Mouse (Mus musculus) midbrain, embryonic 11.5 days (tissue): ENCODE measurements around the gene Zfp641. TPM values are rescaled to one million over a fixed set of nuclear protein-coding genes. Genes with fewer than 3 reads are reported as not detected.

Experiments used
- ATAC-seq: fragments of 200-750 bp; cut with Nextera tagmentation; 2 replicates; pipeline ENCODE4 v1.8.0; 2017; ENCODE audit warnings: moderate TSS enrichment, moderate library complexity; ENCODE audit not compliant: low FRiP score
- DNase-seq: peaks from one replicate; pipeline ENCODE4 v3.0.0; 2015; ENCODE audit warnings: low spot score; ENCODE audit errors: missing footprints
- H3K27ac ChIP-seq: fragments of 300-500 bp; sonication (generic); 2 replicates; pipeline ENCODE4 v1.5.1; 2014; ENCODE audit warnings: low read depth, low read length
- H3K27me3 ChIP-seq: fragments of 300-500 bp; sonication (generic); 2 replicates; pipeline ENCODE4 v1.6.1; 2014; ENCODE audit warnings: mild to moderate bottlenecking, low read length, moderate library complexity, mixed read lengths; ENCODE audit not compliant: control insufficient read depth, insufficient read depth
- H3K36me3 ChIP-seq: fragments of 300-500 bp; sonication (generic); 2 replicates; pipeline ENCODE4 v1.6.1; 2014; ENCODE audit warnings: mild to moderate bottlenecking, low read length, moderate library complexity, mixed read lengths; ENCODE audit not compliant: control insufficient read depth, insufficient read depth
- H3K4me1 ChIP-seq: fragments of 300-500 bp; sonication (generic); 2 replicates; pipeline ENCODE4 v1.6.1; 2014; ENCODE audit warnings: low read length; ENCODE audit not compliant: control insufficient read depth, insufficient read depth
- H3K4me2 ChIP-seq: fragments of 300-500 bp; sonication (generic); 2 replicates; pipeline ENCODE4 v1.6.1; 2014; ENCODE audit warnings: mild to moderate bottlenecking, moderate library complexity
- H3K4me3 ChIP-seq: fragments of 300-500 bp; sonication (generic); 2 replicates; pipeline ENCODE4 v1.5.1; 2014; ENCODE audit warnings: low read depth, low read length
- H3K9ac ChIP-seq: fragments of 300-500 bp; sonication (generic); 2 replicates; pipeline ENCODE4 v1.6.1; 2014; ENCODE audit warnings: low read length
- H3K9me3 ChIP-seq: fragments of 300-500 bp; sonication (generic); 2 replicates; pipeline ENCODE4 v1.6.1; 2016; ENCODE audit warnings: low read length; ENCODE audit not compliant: control insufficient read depth
- WGBS: fragments of 180-500 bp; shearing (Covaris S2); extraction: QIAGEN DNeasy Blood & Tissue Kit; methylation state at CpG from one replicate; pipeline ENCODE4 v1.1.7; 2014; 5-methylcytosine and 5-hydroxymethylcytosine counted together
- polyA plus RNA-seq: library from polyadenylated mRNA; unstranded; fragments of >200 nt; fragmentation: Nextera tagmentation; extraction: Ambion mirVana; gene quantifications from 2 replicates; pipeline ENCODE4 v1.2.1, GENCODE M21; 2014

Zfp641 gene
- polyA plus RNA-seq, 1 experiment from 2014 or later = 1.9 TPM

- no peak overlapping the region for H3K4me3 ChIP-seq
- no peaks in the 10 kb centered on the region for H3K9me3 ChIP-seq
- WGBS = 92% methylated on average over 13 of the region's 13 CpGs
- H3K4me1 ChIP-seq = no peaks in the 10 kb centered on the region
- H3K4me2 ChIP-seq = no peak overlapping the region
- no peaks in the 10 kb centered on the region for H3K36me3 ChIP-seq
- H3K9ac ChIP-seq = no peak overlapping the region
- no peak overlapping the region for H3K27ac ChIP-seq
- no peaks in the 10 kb centered on the region for H3K27me3 ChIP-seq
- DNase-seq = no peak
- no peak for ATAC-seq
These were observed 39.7 kb downstream of the Zfp641 start for GRCm38 (mm10) chr15:98256271-98256670.

Other genes with a start within 250 kb of the Zfp641 start
- 36.3 TPM in 2 replicates for gene Pfkm, start 203.6 kb downstream of the Zfp641 start, polyA plus RNA-seq
- 46.2 and 47.6 TPM in 2 replicates for gene Senp1, start 202.4 kb downstream of the Zfp641 start, polyA plus RNA-seq
- gene Asb8, start 130.5 kb downstream of the Zfp641 start, polyA plus RNA-seq = 44.4 and 49.4 TPM in 2 replicates
- gene Ccdc184, start 129.0 kb downstream of the Zfp641 start, polyA plus RNA-seq = 12.7 TPM in 2 replicates
- gene Olfr288, start 100.6 kb downstream of the Zfp641 start, polyA plus RNA-seq = not detected in 2 replicates
- gene Gm44579, start 75.2 kb downstream of the Zfp641 start, polyA plus RNA-seq = not detected in 2 replicates
- gene Olfr287, start 75.1 kb downstream of the Zfp641 start, polyA plus RNA-seq = not detected in 2 replicates
- gene Olfr286, start 61.7 kb downstream of the Zfp641 start, polyA plus RNA-seq = not detected in 2 replicates
- gene H1fnt, start 38.9 kb downstream of the Zfp641 start, polyA plus RNA-seq = not detected in 2 replicates
- gene Olfr285, start 21.2 kb upstream of the Zfp641 start, polyA plus RNA-seq = not detected in 2 replicates
- gene Olfr284, start 44.8 kb upstream of the Zfp641 start, polyA plus RNA-seq = not detected in 2 replicates
- not detected in 2 replicates for gene Olfr283, start 84.8 kb upstream of the Zfp641 start, polyA plus RNA-seq
- gene Olfr282, start 135.1 kb upstream of the Zfp641 start, polyA plus RNA-seq = not detected in 2 replicates
- not detected in 2 replicates for gene Olfr281, start 156.4 kb upstream of the Zfp641 start, polyA plus RNA-seq
- gene OR5BS1P, start 173.7 kb upstream of the Zfp641 start, polyA plus RNA-seq = not detected in 2 replicates
- not detected in 2 replicates for gene Lalba, start 186.6 kb upstream of the Zfp641 start, polyA plus RNA-seq
- gene Olfr279, start 196.2 kb upstream of the Zfp641 start, polyA plus RNA-seq = not detected in 2 replicates
- 131 and 140 TPM in 2 replicates for gene Kansl2, start 238.1 kb upstream of the Zfp641 start, polyA plus RNA-seq